Mouse (Mus musculus) midbrain, embryonic 12.5 days (tissue): ENCODE measurements around the gene Gm5150. TPM values are rescaled to one million over a fixed set of nuclear protein-coding genes. Genes with fewer than 3 reads are reported as not detected.

ENCODE experiments used
- microRNA-seq: library from miRNA; unstranded; fragments of <30 nt; microRNA quantifications from one replicate; pipeline ENCODE4, GENCODE M21; 2017
- polyA plus RNA-seq: library from polyadenylated mRNA; unstranded; fragments of >200 nt; fragmentation: Nextera tagmentation; extraction: Ambion mirVana; gene quantifications from 2 replicates; pipeline ENCODE4 v1.2.1, GENCODE M21; 2016

The Gm5150 gene
- polyA plus RNA-seq, 1 experiment from 2014 or later: not detected

Small RNA genes lying within 50 kb of the gene (microRNA-seq; reads per million reads assigned to microRNA genes)
- not detected for gene Gm24694

Other genes with a start within 250 kb of the Gm5150 start
- gene Sirpb1c, start 157.9 kb downstream of the Gm5150 start, polyA plus RNA-seq: not detected in 2 replicates